Mouse (Mus musculus): ENCODE data around the gene 2200002D01Rik.
A peak's percentile ranks its signal among the peaks of the same experiment; 100 is the strongest.
"Not testable (repeated sequence)": the region's sequence is repeated elsewhere in the genome, so short reads cannot be mapped to it uniquely, and the experiment has no call there.

2200002D01Rik gene

DNA sequence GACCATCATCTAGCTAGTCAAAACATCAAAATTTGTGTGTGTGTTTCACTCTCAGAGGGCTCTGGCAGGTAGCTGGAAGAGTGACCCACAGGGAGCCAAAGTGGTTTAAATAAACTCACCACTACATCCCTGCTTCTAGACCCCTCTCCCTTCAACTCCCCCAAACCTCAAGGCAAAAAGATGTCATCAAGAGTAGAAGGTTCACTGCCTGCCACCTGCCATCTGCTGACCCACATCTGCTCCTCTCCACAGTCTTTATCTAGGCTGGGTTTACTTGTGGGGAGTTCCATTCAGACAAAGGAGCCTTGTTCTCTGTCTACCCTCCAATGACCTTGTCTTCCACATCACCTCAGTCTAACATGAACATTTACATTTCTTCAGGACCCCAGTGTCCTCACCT lies 31.0 kb upstream of the 2200002D01Rik start:
- DNase-seq (ENCODE audit: low spot score), result no peak

- DNase-seq (ENCODE audit: low spot score), result no peak
Measured at GRCm38 (mm10) chr7:29277510-29277909, 29.2 kb upstream of the 2200002D01Rik start.

DNA sequence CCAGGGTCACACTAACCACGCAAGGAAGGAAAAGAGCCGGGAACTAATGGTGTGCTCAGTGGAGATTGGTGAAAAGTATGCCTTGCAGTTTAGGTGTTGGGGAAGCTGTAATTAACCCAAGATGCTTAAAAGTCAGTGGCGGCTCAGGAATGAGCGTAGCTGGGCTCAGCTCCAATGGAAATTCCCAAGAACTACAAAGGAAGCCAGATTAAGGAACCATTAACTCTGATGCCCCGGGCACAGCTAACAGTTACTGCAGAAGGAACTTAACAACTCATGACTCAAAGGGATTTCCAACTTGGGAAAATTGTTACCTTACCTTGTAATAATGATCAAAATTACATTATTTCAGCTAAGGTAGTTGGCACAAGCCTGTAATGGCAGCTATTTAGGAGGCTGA lies 28.4 kb upstream of the 2200002D01Rik start:
- no peak for DNase-seq (ENCODE audit: low spot score)

DNA sequence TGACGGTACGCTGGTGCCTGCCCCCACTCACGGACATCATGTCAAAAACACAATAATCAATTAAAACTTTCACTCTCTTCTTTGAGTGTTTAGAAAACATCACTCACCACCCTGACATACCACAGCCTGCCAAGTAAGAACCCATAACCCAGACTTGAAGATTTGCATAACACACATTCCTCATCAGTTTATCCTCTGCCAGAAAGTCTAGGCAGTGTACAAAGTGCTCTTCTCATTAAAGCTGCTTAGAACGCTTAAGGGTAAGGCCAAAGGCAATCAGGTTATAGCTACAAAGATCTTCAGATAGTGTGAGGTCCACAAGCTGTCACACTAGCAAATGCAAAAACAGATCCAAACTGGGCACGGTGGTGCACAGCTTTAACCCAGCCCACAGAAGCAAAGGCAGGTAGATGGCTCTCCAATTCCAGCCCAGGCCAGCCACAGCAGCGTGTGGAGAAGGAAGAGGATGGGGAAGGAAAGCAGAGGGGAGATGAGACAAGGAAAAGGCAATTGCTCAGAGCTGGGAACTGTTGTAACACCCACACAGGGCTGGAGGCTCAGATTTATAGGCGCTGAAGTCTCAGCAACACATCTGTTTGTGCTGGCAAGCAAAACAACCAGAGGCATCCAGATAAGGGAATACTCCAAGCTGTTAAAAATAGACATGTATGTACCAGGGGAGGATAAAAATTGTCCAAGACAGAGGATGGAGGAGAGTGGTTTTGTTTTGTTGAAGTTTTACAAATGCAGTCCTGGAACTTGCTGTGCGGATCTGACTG lies 23.6 kb upstream of the 2200002D01Rik start:
- DNase-seq (ENCODE audit: low spot score), result no peak

- no peak for DNase-seq (ENCODE audit: low spot score)
Measured at GRCm38 (mm10) chr7:29270445-29270844, 22.2 kb upstream of the 2200002D01Rik start.

DNA sequence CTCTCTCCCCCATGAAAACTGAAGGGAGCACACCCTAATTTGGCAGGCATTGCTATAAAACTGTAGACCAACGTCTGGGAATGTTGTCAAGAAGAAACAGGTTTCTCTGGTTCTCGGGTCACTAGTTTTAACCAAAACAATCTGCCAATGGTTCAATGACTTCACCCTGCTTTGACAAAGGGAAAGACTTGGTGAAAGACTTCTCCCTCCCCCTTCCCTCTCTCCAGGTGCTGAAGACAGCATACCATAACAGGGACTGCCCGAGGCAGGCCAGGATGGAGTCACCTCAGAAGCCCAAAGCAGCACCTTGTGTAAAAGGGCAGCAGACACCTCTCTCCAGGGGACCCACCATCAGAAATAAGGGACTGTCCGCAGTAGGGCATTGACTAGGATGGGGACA lies 18.7 kb upstream of the 2200002D01Rik start:
- no peak for DNase-seq (ENCODE audit: low spot score)

- DNase-seq (ENCODE audit: low spot score), result no peak
Measured at GRCm38 (mm10) chr7:29265636-29266035, 17.4 kb upstream of the 2200002D01Rik start.

DNA sequence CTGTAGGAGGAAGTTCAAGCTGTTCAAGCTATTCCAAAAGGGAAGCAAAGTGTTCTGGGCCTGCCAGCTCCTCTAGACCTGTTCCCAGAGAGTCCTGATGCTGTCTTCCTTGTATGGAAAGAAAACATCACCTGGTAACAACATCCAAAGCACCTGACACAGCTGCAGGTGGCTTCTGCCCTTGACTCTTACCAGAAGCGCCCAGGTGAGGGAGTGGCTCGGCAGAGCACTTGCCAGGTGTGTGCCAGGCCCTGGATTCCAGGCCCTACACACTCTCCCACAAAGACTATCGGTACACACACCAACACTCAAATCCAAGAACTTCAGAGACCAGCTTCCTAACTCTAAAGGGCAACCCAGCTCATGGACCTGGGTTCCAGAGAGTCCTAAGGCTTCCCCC lies 15.6 kb upstream of the 2200002D01Rik start:
- no peak for DNase-seq (ENCODE audit: low spot score)

DNA sequence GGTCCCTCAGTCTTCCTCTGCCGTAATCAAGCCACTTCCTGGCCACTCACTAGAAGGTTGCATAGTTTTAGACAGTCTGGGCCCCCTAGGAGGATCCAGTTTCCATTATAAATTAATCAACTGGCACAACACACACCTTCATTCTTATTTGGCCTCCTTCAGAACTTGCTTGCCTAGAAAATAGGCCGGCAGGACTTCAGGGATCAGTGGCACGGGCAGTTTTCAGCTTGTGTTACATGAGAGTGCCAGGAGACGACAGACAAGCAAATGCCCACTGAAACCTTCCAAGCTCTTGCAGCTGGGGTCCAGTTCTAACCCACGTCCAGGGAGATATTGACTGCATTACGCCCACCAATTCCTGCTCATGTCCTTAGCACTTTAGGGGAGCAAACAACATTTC lies 13.9 kb upstream of the 2200002D01Rik start:
- DNase-seq (ENCODE audit: low spot score), result no peak

- DNase-seq (ENCODE audit: low spot score), result no peak
Measured at GRCm38 (mm10) chr7:29259781-29260730, 11.8 kb upstream of the 2200002D01Rik start.

DNA sequence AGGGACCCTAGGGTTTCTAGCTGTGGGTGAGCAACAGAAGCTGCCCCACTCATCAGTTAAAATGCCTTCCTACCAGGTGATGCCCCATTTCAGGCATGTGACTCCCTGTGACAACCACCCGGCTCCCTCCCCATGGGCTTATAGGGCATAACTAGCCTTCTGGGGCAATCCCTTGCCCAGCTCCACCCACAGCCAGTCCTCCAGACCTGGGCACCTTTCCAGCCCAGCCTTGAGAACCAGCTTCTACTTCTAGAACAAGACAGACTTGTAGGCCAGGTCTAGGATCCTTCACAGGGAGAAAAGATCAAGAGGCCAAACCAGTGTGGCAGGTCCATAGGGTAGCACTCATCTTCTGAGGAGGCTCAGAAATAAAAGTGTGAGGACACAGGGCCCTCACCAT lies 9.1 kb upstream of the 2200002D01Rik start:
- DNase-seq (ENCODE audit: low spot score), result no peak

- DNase-seq (ENCODE audit: low spot score), result no peak
Measured at GRCm38 (mm10) chr7:29255875-29256274, 7.6 kb upstream of the 2200002D01Rik start.

DNA sequence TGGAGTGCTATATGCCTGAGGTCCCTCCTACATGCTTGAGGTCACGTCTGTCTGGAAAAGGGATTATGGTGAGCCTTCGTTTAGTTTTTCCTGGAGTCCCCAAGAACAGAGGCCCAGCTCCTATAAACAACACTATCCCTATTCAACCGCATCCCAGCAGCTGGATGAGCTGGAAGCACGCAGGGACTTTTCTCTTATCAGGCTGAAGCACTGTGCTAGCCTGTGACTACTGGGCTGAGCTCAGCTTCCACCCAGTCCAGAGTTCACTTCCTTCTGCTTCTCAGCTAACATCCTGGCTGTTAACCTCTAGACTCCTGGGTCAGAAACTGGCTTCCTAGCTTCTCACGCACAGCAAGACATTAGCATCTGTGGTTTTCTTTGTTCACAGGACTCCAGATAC lies 5.6 kb upstream of the 2200002D01Rik start:
- no peak for DNase-seq (ENCODE audit: low spot score)

GRCm38 (mm10) chr7:29251166-29251565 lies 2.9 kb upstream of the 2200002D01Rik start:
- DNase-seq (ENCODE audit: low spot score), result no peak

GRCm38 (mm10) chr7:29247706-29248105 lies 560 bp downstream of the 2200002D01Rik start:
- no peak for DNase-seq (ENCODE audit: low spot score)

GRCm38 (mm10) chr7:29247314-29247700 lies 959 bp downstream of the 2200002D01Rik start:
- peak; percentile 80 for DNase-seq (ENCODE audit: low spot score)

- DNase-seq (ENCODE audit: low spot score), result no peak
Measured at GRCm38 (mm10) chr7:29246619-29247313, 1.5 kb downstream of the 2200002D01Rik start.

DNA sequence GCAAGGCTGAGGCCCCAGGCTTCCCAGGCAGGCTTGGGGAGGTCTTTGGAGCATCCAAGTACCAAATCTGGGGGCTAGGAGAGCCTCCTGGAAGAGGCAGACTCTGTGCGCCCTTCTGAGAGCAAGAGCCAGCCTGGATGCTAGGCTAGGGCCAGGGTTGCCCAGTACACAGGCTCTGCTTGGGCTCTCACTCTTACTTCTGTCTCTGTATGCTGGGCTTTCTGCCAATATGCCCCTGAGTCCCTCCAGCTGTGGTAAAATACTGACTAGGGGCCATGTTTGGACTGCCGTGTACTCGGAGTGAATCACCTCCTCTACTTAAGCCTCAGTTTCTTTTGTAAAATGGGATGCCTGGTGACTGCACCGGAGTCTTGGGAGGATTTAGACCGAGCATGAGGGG lies 2.3 kb downstream of the 2200002D01Rik start:
- DNase-seq (ENCODE audit: low spot score), result no peak

GRCm38 (mm10) chr7:29244732-29245416 lies 3.4 kb downstream of the 2200002D01Rik start:
- peak; percentile 31 for DNase-seq (ENCODE audit: low spot score)

GRCm38 (mm10) chr7:29238019-29238967 lies 10.0 kb downstream of the 2200002D01Rik start, which contains the start of gene Yif1b:
Gene Yif1b, plus strand, starts transcription at chr7:29238329.
- peak; percentile 100 for DNase-seq (ENCODE audit: low spot score)

- not testable (repeated sequence) for DNase-seq (ENCODE audit: low spot score)
Measured at GRCm38 (mm10) chr7:29237596-29237995, 10.7 kb downstream of the 2200002D01Rik start.
